Mouse (Mus musculus) common myeloid progenitor, adult 5-6 weeks (primary cell): Measurements from ENCODE around the gene Thbs3. TPM values are rescaled to one million over a fixed set of nuclear protein-coding genes. Genes with fewer than 3 reads are reported as not detected.
A peak's percentile ranks its signal among the peaks of the same experiment; 100 is the strongest.

ENCODE experiments used
- ATAC-seq: replicated peaks from 2 replicates; pipeline ENCODE4 v1.8.0; 2016; ENCODE audit warnings: low read depth, mild to moderate bottlenecking, moderate TSS enrichment, inconsistent platforms; ENCODE audit not compliant: poor library complexity, severe bottlenecking
- total RNA-seq: library from RNA; stranded (forward); fragments of 200-1000, 187-1606 nt; gene quantifications from 2 replicates; pipeline ENCODE4 v1.2.3, GENCODE M21; 2017

The Thbs3 gene
- total RNA-seq, 1 experiment from 2014 or later, result 0.09 TPM

- no peak for ATAC-seq
Observed at GRCm38 (mm10) chr3:89245688-89246171, 30.8 kb downstream of the Thbs3 start, which contains the start of gene Krtcap2. Krtcap2 (plus strand) TSS chr3:89245966.

DNA sequence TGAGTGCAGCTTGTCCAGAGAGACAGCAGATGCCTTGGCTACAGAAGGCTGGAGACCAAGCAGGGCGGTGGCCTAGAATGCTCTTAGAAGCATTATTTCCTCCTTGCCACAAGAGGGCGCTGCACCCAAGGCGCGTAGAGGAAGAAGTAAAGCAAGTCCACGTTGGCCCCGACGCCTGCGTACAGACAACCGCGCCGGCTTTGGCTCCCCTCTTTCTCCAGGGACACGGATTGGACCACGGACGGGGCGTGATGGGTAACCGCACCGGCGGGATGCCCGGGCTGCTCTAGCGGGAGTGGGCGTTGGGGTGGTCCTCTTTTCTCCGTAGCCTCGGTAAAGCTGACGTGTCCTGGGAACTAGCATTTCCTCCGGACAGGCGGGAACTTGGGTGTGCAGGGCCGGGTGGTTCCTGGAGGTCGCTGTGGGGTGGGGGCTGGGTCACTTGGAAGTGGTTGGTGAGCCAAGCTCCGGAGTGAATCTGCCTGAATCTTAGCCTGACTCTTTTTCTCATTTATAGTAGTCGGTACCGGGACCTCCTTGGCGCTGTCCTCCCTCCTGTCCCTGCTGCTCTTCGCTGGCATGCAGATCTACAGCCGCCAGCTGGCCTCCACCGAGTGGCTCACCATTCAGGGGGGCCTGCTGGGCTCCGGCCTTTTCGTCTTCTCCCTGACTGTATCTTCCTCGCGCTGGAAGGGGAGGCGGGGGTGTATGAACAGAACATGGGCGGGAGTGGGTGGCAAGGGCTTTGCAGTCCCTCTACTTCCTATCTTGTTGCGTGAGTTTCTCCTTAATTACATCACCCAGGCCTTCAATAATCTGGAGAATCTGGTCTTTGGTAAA is 31.5 kb downstream of the Thbs3 start, which contains the start of gene Trim46:
Gene Trim46 (minus strand): TSS at position 49 of the 840 bp plus-strand sequence.
- peak; percentile 67 for ATAC-seq

DNA sequence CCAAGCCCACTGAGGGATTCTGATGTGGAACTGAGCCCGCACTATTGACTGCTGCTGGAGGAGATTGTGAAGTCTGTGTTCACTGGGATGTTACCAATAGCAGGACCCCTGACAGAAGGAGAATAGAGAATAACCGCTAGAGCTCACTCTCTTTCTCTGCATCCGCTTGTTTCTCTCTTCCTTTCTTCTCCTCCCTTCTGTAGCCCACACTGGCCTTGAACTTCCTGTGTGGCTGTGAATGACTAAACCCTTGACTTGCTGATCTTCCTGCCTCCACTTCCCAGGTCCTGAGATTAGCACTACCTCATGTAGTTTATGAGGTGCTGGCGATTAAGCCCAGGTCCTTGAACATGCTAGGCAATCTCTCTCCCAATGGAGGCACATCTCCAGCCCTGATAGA is 32.5 kb downstream of the Thbs3 start:
- no peak for ATAC-seq

DNA sequence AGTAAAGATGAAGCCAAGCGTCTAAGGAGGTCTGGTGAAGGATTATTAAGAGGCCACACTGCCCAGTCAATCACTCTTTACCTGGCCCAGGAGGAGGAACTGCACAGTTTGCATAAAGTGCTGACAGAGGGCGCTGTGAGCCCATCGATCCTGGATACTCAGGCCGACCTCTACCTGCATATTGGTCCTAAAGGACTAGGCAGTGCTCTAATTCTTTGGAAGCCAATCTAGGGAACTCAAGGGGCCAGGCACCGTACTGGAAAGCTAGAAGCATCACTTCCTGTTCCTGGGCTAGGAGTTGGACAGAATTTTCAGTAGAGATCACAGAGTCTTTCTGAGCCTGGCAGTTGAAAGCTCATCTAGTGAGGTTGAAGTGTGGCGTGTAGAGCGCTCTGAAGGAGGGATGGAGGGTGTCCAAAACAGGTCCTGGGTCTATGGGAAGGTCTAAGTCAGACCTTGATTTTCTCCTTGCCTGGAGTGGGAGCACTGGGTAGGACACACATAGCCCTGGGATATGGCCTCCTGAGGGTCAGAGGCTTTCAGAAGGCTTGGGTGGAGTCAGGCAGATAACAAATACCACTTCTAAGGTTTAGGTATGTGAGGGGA is 35.6 kb downstream of the Thbs3 start:
- peak; percentile 6; the same call in 1 of the 2 replicates for ATAC-seq

GRCm38 (mm10) chr3:89251365-89251895 is 36.5 kb downstream of the Thbs3 start:
- ATAC-seq, result peak; percentile 78

- no peak for ATAC-seq
Observed at GRCm38 (mm10) chr3:89254994-89255393, 40.0 kb downstream of the Thbs3 start.

GRCm38 (mm10) chr3:89256177-89256576 is 41.2 kb downstream of the Thbs3 start:
- no peak for ATAC-seq

- no peak for ATAC-seq
Observed at GRCm38 (mm10) chr3:89259076-89259475, 44.1 kb downstream of the Thbs3 start, which contains the start of gene Dpm3. Dpm3 (plus strand) TSS chr3:89259358.

DNA sequence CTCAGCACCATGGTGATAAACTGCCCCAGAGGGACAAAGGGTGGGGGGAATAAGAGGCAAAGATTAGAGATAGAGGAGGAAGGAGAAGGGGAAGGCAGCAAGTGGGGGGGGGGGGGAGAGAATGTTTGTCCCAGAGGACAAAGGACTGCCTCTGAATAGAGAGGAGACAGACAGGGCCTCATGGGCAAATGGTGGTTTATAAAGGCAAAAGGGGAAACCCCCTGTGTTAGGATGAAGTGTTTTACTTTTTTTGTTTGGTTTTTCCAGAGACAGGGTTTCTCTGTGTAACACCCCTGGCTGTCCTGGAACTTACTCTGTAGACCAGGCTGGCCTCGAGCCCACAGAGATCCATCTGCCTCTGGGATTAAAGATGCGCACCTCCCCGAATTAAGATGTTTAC is 45.2 kb downstream of the Thbs3 start:
- ATAC-seq, result no peak

- 0 out of 2 replicates have a peak, but pooled peaks have one; percentile 27 for ATAC-seq
Observed at GRCm38 (mm10) chr3:89262417-89262816, 47.4 kb downstream of the Thbs3 start.

DNA sequence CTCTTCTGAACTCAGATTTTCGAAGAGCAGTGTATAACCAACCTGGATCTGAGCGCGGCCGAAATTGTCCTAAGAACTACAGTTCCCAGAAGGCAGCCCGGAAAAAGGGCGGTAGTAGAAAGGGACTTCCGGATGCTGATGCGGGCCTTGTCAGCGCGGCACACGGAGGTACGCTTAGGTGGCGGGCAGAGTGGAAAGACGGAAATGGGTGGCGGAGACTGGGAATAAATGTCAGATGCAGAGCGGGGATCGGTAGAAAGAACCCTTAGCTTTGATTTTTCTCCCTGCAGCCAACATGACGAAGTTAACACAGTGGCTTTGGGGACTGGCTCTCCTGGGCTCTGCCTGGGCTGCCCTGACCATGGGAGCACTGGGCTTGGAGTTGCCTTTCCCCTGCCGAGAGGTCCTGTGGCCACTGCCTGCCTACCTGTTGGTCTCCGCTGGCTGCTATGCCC is 51.5 kb downstream of the Thbs3 start:
- peak; percentile 84 for ATAC-seq

DNA sequence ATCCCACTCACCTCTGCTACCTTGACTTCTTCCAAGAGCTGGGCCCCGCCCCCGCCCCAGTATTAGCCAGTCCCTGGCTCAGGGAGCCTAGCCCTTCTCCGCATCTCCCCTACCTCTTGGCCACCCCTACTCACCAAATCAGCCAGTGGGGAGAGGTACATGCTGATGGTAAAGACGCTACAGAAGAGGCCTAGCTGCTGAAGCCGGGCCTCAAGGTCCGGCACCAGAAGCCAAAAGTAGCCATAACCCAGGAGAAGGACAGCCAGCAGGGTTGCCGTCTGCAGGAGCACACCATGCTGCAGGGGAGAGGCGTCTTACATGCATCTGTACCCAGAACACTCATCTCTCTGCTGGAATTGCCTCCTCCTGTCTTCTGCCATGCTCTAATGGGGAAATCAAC is 53.9 kb downstream of the Thbs3 start:
- ATAC-seq, result no peak

DNA sequence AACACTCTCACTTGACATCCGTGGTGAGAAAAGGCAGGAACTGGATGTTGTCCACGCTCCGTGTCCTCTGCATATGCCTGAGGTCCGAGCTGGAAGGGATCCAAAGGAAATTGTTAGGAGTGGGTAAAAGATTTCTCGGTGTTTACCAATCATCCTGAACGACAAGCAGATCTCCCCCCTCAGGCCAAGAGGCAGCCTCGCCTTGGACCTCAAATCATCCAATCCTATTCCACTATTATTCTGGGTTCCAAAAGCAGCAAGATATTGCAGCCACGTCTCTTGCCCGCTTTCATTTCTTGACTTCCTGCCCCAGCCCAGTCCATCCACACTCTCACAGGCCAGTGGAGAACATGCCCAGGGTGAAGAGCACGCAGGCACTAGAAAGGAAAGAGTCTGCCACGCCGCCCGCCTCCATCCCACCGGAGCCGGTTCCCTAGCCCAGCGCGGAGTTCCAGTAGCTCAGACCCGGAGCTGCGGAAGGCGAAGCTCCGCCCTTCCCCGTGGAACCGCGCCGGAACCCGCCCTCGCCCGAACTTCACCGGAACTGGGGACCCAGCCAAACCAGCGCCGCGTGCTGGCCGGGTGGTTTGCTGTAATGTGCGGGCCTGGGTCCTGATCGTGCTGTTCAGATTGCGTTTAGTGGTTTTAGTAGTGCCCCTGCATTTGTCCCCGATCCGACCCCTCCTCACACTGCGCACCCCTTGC is 55.2 kb downstream of the Thbs3 start, which contains the start of gene Slc50a1:
Gene Slc50a1 (minus strand): TSS at position 520 of the 705 bp plus-strand sequence.
- peak; percentile 67 for ATAC-seq

DNA sequence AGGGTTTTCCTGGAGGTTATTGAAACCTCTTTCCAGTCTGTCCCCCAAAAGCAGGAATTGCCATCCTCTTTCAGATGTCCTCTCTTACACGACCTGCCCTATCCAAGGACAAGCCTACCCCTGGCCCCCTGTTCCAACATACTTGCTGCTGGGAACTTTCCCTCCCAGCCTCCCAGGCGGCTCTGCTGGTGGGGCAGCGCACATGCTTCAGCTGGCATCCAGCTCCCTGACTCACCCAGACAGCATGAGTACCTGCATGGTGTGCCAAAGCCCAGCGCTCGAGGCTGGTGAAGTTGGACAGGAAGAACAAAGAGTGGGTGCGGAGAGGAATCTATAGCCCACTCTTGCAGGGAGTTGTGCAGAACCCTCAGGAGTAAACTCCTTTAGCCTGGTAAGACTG is 55.9 kb downstream of the Thbs3 start:
- ATAC-seq, result no peak

- no peak for ATAC-seq
Observed at GRCm38 (mm10) chr3:89271760-89272159, 56.8 kb downstream of the Thbs3 start.

DNA sequence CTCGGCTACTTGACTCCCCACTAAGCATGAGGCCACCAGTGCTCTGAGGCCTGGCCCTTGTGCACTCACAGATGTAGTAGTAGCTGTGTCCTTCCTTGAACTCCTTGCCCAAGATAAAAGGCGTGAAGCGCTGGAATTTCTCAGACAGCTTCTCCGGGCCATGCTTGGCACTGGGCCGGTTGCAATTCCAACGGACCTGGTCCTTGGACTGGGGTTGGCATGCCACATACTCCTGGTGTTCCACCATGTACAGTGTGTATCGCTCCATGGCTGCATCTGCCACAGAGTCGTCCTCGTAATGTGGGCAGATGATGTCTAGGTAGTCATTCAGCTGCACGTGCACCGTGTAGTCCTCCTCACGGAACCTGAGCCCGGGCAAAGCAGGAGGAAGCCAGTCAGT is 61.1 kb downstream of the Thbs3 start:
- no peak for ATAC-seq
